Mouse (Mus musculus) myocyte (in vitro differentiated cells): ENCODE measurements around the gene Gcn1l1. TPM values are rescaled to one million over a fixed set of nuclear protein-coding genes. Genes with fewer than 3 reads are reported as not detected.

Experiments
- H3K27me3 ChIP-seq: one replicate; pipeline ENCODE4 v1.6.1; 2011; ENCODE audit not compliant: control insufficient read depth, insufficient read depth, insufficient read length
- H3K36me3 ChIP-seq: one replicate; pipeline ENCODE4 v1.6.1; 2011; ENCODE audit not compliant: control insufficient read depth, insufficient read depth
- H3K4me2 ChIP-seq: one replicate; pipeline ENCODE4 v1.6.1; 2011; ENCODE audit warnings: low read depth, control low read depth
- H3K4me3 ChIP-seq: one replicate; pipeline ENCODE4 v1.5.1; 2011; ENCODE audit warnings: mild to moderate bottlenecking, control low read depth, moderate library complexity
- H3K79me2 ChIP-seq: one replicate; pipeline ENCODE4 v1.6.1; 2011; ENCODE audit not compliant: control insufficient read depth, insufficient read depth
- H3ac ChIP-seq: one replicate; pipeline ENCODE4 v1.6.1; 2011; ENCODE audit not compliant: control insufficient read depth, insufficient read length
- CEBPB ChIP-seq: IDR thresholded peaks from 2 replicates; pipeline ENCODE4 v1.6.1; 2011; ENCODE audit warnings: mild to moderate bottlenecking, moderate library complexity; ENCODE audit not compliant: poor library complexity, insufficient read depth, severe bottlenecking
- E2F4 ChIP-seq: IDR thresholded peaks from one replicate; pipeline ENCODE4 v1.6.1; 2011; ENCODE audit warnings: mild to moderate bottlenecking, control low read depth, moderate library complexity; ENCODE audit not compliant: insufficient read depth
- MAX ChIP-seq: IDR thresholded peaks from one replicate; pipeline ENCODE4 v1.6.1; 2011; ENCODE audit warnings: low read depth, mild to moderate bottlenecking, control low read depth
- MYOD1 ChIP-seq, 3 experiments: IDR thresholded peaks; one replicate each; pipeline ENCODE4 v1.6.1; 2011; ENCODE audit warnings: control low read depth in 2 of 3, low read depth in 2 of 3, mild to moderate bottlenecking in 2 of 3, moderate library complexity in 1 of 3; ENCODE audit not compliant: insufficient read length in 2 of 3, control insufficient read depth in 1 of 3
- MYOG ChIP-seq, 3 experiments: IDR thresholded peaks; one replicate each; pipeline ENCODE4 v1.6.1; 2011; ENCODE audit warnings: control low read depth in 2 of 3, low read depth in 2 of 3, mild to moderate bottlenecking in 2 of 3; ENCODE audit not compliant: insufficient read length in 2 of 3, control insufficient read depth in 1 of 3, insufficient read depth in 1 of 3
- POLR2A ChIP-seq: IDR thresholded peaks from one replicate; pipeline ENCODE4 v1.6.1; 2011; ENCODE audit warnings: low read depth, mild to moderate bottlenecking, control low read depth, moderate library complexity; ENCODE audit not compliant: insufficient read length
- POLR2AphosphoS2 ChIP-seq: IDR thresholded peaks from one replicate; pipeline ENCODE4 v1.6.1; 2011; ENCODE audit warnings: low read depth, control low read depth; ENCODE audit not compliant: insufficient read length
- REST ChIP-seq: IDR thresholded peaks from one replicate; pipeline ENCODE4 v1.6.1; 2011; ENCODE audit warnings: mild to moderate bottlenecking, control low read depth, moderate library complexity; ENCODE audit not compliant: insufficient read depth, insufficient read length
- SRF ChIP-seq: IDR thresholded peaks from one replicate; pipeline ENCODE4 v1.6.1; 2011; ENCODE audit warnings: low read depth; ENCODE audit not compliant: control insufficient read depth, insufficient read length
- TCF12 ChIP-seq: IDR thresholded peaks from one replicate; pipeline ENCODE4 v1.6.1; 2011; ENCODE audit warnings: mild to moderate bottlenecking, control low read depth; ENCODE audit not compliant: poor library complexity, insufficient read depth, severe bottlenecking
- TCF3 ChIP-seq: IDR thresholded peaks from one replicate; pipeline ENCODE4 v1.6.1; 2011; ENCODE audit warnings: low read depth, control low read depth; ENCODE audit not compliant: insufficient read length
- USF1 ChIP-seq: IDR thresholded peaks from one replicate; pipeline ENCODE4 v1.6.1; 2011; ENCODE audit warnings: low read depth, mild to moderate bottlenecking, control low read depth, moderate library complexity
- polyA plus RNA-seq: library from polyadenylated mRNA; unstranded; fragments of >200 nt; fragmentation: generic; extraction: Trizol; gene quantifications from one replicate; pipeline ENCODE4 v1.2.1, GENCODE M21; 2012; ENCODE audit warnings: missing spikeins

Gene Gcn1l1
- polyA plus RNA-seq, 1 experiment: 49.4 TPM

DNA sequence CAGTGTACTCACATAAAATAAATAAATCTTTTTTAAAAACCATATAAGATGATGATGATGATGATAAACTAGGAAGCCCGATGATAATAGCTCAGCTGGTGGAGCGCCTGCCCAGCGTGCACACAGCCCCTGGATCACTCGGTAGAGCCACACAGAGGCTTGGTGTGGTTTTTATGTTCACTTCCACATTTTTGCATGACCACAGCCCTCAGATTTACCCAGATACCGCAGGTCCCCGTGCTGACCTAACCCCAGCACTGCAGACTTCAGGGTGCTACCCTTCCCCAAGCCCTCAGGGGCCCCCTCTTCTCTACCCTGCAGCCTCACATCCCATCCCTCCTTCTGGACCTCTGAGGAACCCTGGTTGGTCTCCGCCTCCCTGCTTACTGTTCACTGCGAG, 63.0 kb downstream of the Gcn1l1 start:
- Histone ChIP-seq H3K4me3 (no peak overlapping the region), H3K36me3 (no peaks in the 10 kb centered on the region), H3K4me2 (no peak overlapping the region), H3K79me2 (peaks cover 9% of the 10 kb centered on the region), H3ac (no peak overlapping the region), H3K27me3 (no peaks in the 10 kb centered on the region)
- TF ChIP-seq E2F4: no peak
- no peak for TF ChIP-seq TCF12
- no peak for TF ChIP-seq MYOD1 (IDR thresholded peaks at IDR 0.05; ENCODE audit: control insufficient read depth in 1 of 3, insufficient read length in 2 of 3, low read depth in 2 of 3)
- TF ChIP-seq USF1: no peak
- TF ChIP-seq POLR2AphosphoS2: no peak
- no peak for TF ChIP-seq REST
- no peak for TF ChIP-seq SRF
- TF ChIP-seq TCF3: no peak
- TF ChIP-seq MYOG (IDR thresholded peaks at IDR 0.05; ENCODE audit: control insufficient read depth in 1 of 3, insufficient read depth in 1 of 3, insufficient read length in 2 of 3, low read depth in 2 of 3): no peak
- no peak for TF ChIP-seq CEBPB
- TF ChIP-seq MAX: no peak
- no peak for TF ChIP-seq POLR2A

DNA sequence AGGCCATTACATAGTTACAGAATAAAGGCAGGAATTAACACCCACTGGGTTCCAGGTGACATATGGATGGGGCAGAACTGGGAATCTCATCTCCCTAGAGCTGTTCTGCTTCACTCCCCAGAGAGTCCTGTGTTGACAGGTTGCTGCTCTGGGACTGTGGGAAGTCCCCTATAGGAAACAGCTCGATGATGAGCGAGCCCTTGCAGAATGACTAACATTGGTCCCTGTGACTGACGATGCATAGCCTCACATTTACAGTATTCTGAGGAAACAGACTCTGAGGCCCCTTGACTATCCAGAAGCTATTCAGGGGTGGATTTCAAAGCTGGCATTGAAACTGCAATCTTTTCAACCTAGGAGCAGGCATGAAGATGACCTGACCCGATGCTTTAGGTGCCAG, 64.6 kb downstream of the Gcn1l1 start:
- Histone ChIP-seq H3K27me3 (no peaks in the 10 kb centered on the region), H3K36me3 (no peaks in the 10 kb centered on the region), H3ac (no peak overlapping the region), H3K79me2 (peaks cover 25% of the 10 kb centered on the region), H3K4me3 (no peak overlapping the region), H3K4me2 (no peak overlapping the region)
- TF ChIP-seq MAX: no peak
- TF ChIP-seq E2F4: no peak
- no peak for TF ChIP-seq REST
- no peak for TF ChIP-seq MYOG (IDR thresholded peaks at IDR 0.05; ENCODE audit: control insufficient read depth in 1 of 3, insufficient read depth in 1 of 3, insufficient read length in 2 of 3, low read depth in 2 of 3)
- no peak for TF ChIP-seq USF1
- no peak for TF ChIP-seq SRF
- TF ChIP-seq MYOD1 (IDR thresholded peaks at IDR 0.05; ENCODE audit: control insufficient read depth in 1 of 3, insufficient read length in 2 of 3, low read depth in 2 of 3): no peak
- TF ChIP-seq CEBPB: no peak
- TF ChIP-seq POLR2AphosphoS2: no peak
- no peak for TF ChIP-seq TCF3
- no peak for TF ChIP-seq POLR2A
- no peak for TF ChIP-seq TCF12

DNA sequence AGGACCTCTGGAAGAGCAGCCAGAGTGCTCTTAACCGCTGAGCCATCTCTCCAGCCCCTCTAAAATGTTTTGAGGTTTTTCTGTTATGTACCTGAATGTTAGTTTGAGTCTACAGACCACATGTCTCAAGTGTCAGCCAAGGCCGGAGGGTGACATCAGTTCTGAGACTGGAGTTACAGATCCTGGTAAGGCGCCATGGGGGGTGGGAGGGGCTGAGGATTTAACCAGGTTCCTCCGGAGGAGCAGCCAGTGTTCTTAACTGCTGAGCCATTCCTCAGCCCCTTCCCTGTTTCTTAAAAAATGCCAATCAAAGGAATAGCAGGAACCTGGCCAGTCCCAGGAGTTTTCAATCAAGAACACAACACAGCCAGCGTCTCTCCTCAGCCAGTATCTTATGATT, 65.2 kb downstream of the Gcn1l1 start:
- Histone ChIP-seq H3K27me3 (no peaks in the 10 kb centered on the region), H3K79me2 (peaks cover 31% of the 10 kb centered on the region), H3K4me3 (no peak overlapping the region), H3K36me3 (no peaks in the 10 kb centered on the region), H3K4me2 (peak overlapping the region; percentile 86), H3ac (no peak overlapping the region)
- TF ChIP-seq REST (no peak), SRF (no peak), MAX (no peak), CEBPB (no peak), POLR2A (no peak), TCF3 (no peak), MYOD1 (IDR thresholded peaks at IDR 0.05; ENCODE audit: control insufficient read depth in 1 of 3, insufficient read length in 2 of 3, low read depth in 2 of 3) (no peak), POLR2AphosphoS2 (no peak), USF1 (no peak), E2F4 (no peak), TCF12 (no peak)

DNA sequence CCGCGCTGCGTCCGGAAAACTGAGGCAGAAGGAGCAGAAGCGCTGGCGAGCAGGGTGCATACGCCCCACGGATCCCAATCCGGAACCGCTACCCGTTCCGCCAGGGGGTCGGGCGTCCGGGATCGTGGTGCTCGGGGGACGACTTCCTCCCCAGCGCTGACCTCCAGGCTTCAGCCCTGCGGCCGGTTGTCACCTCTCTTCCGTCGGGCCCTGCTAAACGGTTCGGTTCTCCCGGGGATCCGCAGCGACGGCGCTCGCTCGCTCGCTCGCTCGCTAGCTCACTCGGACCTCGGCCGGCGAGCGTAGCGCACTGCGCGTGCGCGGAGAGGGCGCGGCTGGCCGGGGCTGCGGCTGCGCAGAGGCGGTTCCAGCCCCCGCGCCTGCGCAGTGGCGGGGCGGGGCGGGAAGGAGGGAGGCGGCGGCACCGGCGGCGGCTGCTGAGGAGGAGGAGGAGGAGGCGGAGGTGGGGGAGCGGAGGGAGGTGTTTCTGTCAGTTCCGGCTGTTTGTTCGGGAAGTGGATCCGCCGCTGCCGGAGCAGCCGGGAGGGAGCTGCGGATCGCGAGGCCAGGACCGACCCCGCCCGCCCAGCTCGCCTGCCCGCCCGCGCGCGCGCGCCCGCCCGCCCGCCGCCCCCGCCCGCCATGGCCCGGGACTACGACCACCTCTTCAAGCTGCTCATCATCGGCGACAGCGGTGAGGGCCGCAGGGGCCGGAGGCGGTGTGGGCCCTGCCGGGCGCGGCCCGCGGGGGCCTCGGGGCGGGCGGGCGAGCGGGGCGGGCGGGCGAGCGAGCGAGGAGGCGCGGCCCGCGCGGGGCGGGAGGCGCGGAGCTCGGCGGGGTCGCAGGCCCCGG, 66.7 kb downstream of the Gcn1l1 start, which contains the start of gene Rab35:
Rab35 (plus strand) TSS at position 404 of the 853 bp plus-strand sequence.
- H3K36me3 ChIP-seq: no peaks in the 10 kb centered on the region
- H3ac ChIP-seq: peak within 1 kb of the TSS; percentile 72
- H3K4me3 ChIP-seq: peak within 1 kb of the TSS; percentile 63
- peaks cover 46% of the 10 kb centered on the region for H3K79me2 ChIP-seq
- H3K4me2 ChIP-seq: peak within 1 kb of the TSS; percentile 89
- H3K27me3 ChIP-seq: no peaks in the 10 kb centered on the region
- TF ChIP-seq POLR2AphosphoS2: peak; percentile 83
- TF ChIP-seq POLR2A: peak; percentile 88
- TF ChIP-seq E2F4: no peak
- TF ChIP-seq MYOD1 (IDR thresholded peaks at IDR 0.05; ENCODE audit: control insufficient read depth in 1 of 3, insufficient read length in 2 of 3, low read depth in 2 of 3): peak in 1 of 3 experiments; percentile 24
- TF ChIP-seq REST: no peak
- no peak for TF ChIP-seq CEBPB

DNA sequence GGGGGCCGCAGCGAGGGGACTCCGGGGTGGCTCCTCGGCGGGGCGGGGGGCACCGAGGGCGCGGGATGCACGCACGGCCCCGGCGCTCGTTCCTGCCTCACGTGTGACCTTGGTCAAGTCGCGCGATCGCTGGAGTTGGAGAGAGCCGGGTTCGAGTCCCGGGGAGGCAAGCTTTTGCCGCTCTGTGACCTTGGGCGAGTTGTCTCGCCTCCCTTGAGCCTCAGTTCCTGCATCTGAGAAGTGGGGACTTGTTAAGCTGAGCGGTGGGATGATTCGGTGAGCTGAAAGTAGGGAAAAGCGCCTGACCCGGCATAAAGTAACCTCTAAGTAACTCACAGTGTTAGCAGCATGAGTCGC, 67.3 kb downstream of the Gcn1l1 start:
- Histone ChIP-seq H3K4me3 (peak overlapping the region; percentile 63), H3ac (peak overlapping the region; percentile 72), H3K79me2 (peaks cover 51% of the 10 kb centered on the region), H3K36me3 (no peaks in the 10 kb centered on the region), H3K27me3 (no peaks in the 10 kb centered on the region), H3K4me2 (peak overlapping the region; percentile 89)
- TF ChIP-seq MYOG (IDR thresholded peaks at IDR 0.05; ENCODE audit: control insufficient read depth in 1 of 3, insufficient read depth in 1 of 3, insufficient read length in 2 of 3, low read depth in 2 of 3) (no peak), SRF (no peak), TCF12 (no peak)
